Mouse (Mus musculus) MEL-GATA-1-ER (cell line): ENCODE results near the gene Nipal4.
A peak's percentile ranks its signal among the peaks of the same experiment; 100 is the strongest.
"Not testable (repeated sequence)": the region's sequence is repeated elsewhere in the genome, so short reads cannot be mapped to it uniquely, and the experiment has no call there.

Source experiments
- DNase-seq: peaks from one replicate; pipeline ENCODE4 v3.0.0-alpha.2; 2012; ENCODE audit warnings: low read depth; ENCODE audit errors: extremely low read depth

Nipal4 gene

GRCm38 (mm10) chr11:46165866-46166585 lies at the start of gene Nipal4:
Nipal4 (minus strand) TSS chr11:46166508.
- no peak for DNase-seq

- DNase-seq: peak; percentile 47
Measured at GRCm38 (mm10) chr11:46215354-46215753, 49.0 kb upstream of the Nipal4 start.

GRCm38 (mm10) chr11:46214368-46215230 lies 48.3 kb upstream of the Nipal4 start:
- no peak for DNase-seq

- DNase-seq: no peak
Measured at GRCm38 (mm10) chr11:46213844-46214243, 47.5 kb upstream of the Nipal4 start.

- no peak for DNase-seq
Measured at GRCm38 (mm10) chr11:46211858-46212257, 45.5 kb upstream of the Nipal4 start.

- DNase-seq: no peak
Measured at GRCm38 (mm10) chr11:46209884-46210283, 43.6 kb upstream of the Nipal4 start.

GRCm38 (mm10) chr11:46205639-46206409 lies 39.5 kb upstream of the Nipal4 start:
- DNase-seq: no peak

- no peak for DNase-seq
Measured at GRCm38 (mm10) chr11:46204841-46205240, 38.5 kb upstream of the Nipal4 start.

GRCm38 (mm10) chr11:46202547-46202887 lies 36.2 kb upstream of the Nipal4 start:
- no peak for DNase-seq

- DNase-seq: no peak
Measured at GRCm38 (mm10) chr11:46201636-46202546, 35.6 kb upstream of the Nipal4 start.

GRCm38 (mm10) chr11:46200664-46201063 lies 34.4 kb upstream of the Nipal4 start:
- DNase-seq: no peak

- DNase-seq: no peak
Measured at GRCm38 (mm10) chr11:46194175-46194574, 27.9 kb upstream of the Nipal4 start.

- DNase-seq: no peak
Measured at GRCm38 (mm10) chr11:46188283-46188682, 22.0 kb upstream of the Nipal4 start.

- no peak for DNase-seq
Measured at GRCm38 (mm10) chr11:46185486-46185885, 19.2 kb upstream of the Nipal4 start.

- DNase-seq: no peak
Measured at GRCm38 (mm10) chr11:46184946-46185345, 18.6 kb upstream of the Nipal4 start.

GRCm38 (mm10) chr11:46182031-46182430 lies 15.7 kb upstream of the Nipal4 start:
- not testable (repeated sequence) for DNase-seq

- no peak for DNase-seq
Measured at GRCm38 (mm10) chr11:46177246-46178043, 11.1 kb upstream of the Nipal4 start.

GRCm38 (mm10) chr11:46176155-46176554 lies 9.8 kb upstream of the Nipal4 start:
- DNase-seq: no peak

- no peak for DNase-seq
Measured at GRCm38 (mm10) chr11:46172128-46172527, 5.8 kb upstream of the Nipal4 start.

- DNase-seq: no peak
Measured at GRCm38 (mm10) chr11:46169908-46170307, 3.6 kb upstream of the Nipal4 start.
